Mouse (Mus musculus) heart, embryonic 12.5 days (tissue): ENCODE measurements at regions not wholly inside any gene's neighbourhood (a gene's known extent, or its start where the extent isn't known, plus 50 kb on each side); places are given as distances from the start of the nearest gene placed in this dataset.

ENCODE experiments used
- ATAC-seq: fragments of 200-750 bp; cut with Nextera tagmentation; 2 replicates; pipeline ENCODE4 v1.8.0; 2017; ENCODE audit warnings: moderate TSS enrichment, moderate library complexity; ENCODE audit not compliant: insufficient number of reproducible peaks, low FRiP score
- H3K27ac ChIP-seq: fragments of 300-500 bp; sonication (generic); 2 replicates; pipeline ENCODE4 v1.5.1; 2016; ENCODE audit warnings: mild to moderate bottlenecking, moderate library complexity; ENCODE audit not compliant: poor library complexity, severe bottlenecking
- H3K27me3 ChIP-seq: fragments of 300-500 bp; sonication (generic); replicated peaks from 2 replicates; pipeline ENCODE4 v1.6.1; 2016; ENCODE audit warnings: mild to moderate bottlenecking, moderate library complexity
- H3K36me3 ChIP-seq: fragments of 300-500 bp; sonication (generic); 2 replicates; pipeline ENCODE4 v1.6.1; 2016; ENCODE audit warnings: mild to moderate bottlenecking, moderate library complexity
- H3K4me1 ChIP-seq: fragments of 300-500 bp; sonication (generic); replicated peaks from 2 replicates; pipeline ENCODE4 v1.6.1; 2016; ENCODE audit warnings: mild to moderate bottlenecking
- H3K4me2 ChIP-seq: fragments of 300-500 bp; sonication (generic); 2 replicates; pipeline ENCODE4 v1.6.1; 2016; ENCODE audit warnings: mild to moderate bottlenecking, moderate library complexity
- H3K4me3 ChIP-seq: fragments of 300-500 bp; sonication (generic); 2 replicates; pipeline ENCODE4 v1.5.1; 2016; ENCODE audit warnings: mild to moderate bottlenecking
- H3K9ac ChIP-seq: fragments of 300-500 bp; sonication (generic); 2 replicates; pipeline ENCODE4 v1.6.1; 2016; ENCODE audit warnings: mild to moderate bottlenecking, moderate library complexity
- H3K9me3 ChIP-seq: fragments of 300-500 bp; sonication (generic); replicated peaks from 2 replicates; pipeline ENCODE4 v1.6.1; 2016; ENCODE audit warnings: mild to moderate bottlenecking, moderate library complexity
- WGBS: fragments of 180-500 bp; shearing (Covaris S2); methylation state at CpG from one replicate; pipeline ENCODE4 v1.1.7; 2016; 5-methylcytosine and 5-hydroxymethylcytosine counted together

DNA sequence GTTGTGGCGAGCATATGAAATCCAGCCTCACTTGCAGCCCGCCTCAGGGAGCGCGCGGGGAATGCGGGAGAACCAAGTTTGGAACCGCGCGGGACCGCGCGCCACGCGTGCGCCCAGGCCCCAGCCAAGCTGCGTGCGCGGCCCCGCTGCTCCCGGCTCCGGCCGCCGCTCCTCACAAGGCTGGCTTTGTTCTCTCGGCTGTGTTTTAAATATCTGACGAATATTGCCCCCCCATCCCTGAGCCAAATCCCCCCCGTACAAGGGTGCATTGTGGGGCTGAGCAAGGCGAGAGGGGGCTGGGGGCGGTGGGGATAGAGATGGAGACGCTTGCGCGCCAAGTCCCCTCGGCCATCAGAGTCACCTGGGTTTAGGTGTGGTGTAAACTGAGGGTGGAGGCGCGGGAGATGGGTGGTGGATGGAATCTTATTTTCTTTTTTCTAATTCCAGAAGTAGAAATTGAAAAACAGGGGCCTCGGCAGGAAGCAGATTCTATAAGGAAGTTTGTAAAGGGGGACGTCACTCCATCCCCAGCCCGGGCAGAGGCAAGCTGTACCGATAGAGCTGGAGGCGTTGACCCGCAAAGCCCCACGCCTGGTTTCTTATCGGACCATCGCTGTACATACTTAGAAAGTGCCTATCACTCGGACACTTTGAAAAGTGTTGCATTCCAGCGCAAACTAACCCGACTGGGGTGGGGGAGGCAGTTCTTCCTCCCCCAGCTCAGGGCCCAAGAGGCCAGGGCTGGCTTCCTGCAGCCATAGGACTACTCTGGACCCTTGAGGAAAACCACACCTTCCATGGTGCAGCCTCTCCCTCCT lies 147.1 kb downstream of the Zfp36l1 start:
- WGBS: 1% methylated on average over 46 of the region's 46 CpGs
- ATAC-seq: peak; percentile 46; the same call in 1 of the 2 replicates
- Histone ChIP-seq H3K4me2 (peak overlapping the region; percentile 76), H3K9ac (peak overlapping the region; percentile 74), H3K4me3 (peak overlapping the region; percentile 45), H3K36me3 (no peaks in the 10 kb centered on the region), H3K27ac (peak overlapping the region; percentile 83), H3K27me3 (no peaks in the 10 kb centered on the region), H3K9me3 (no peaks in the 10 kb centered on the region), H3K4me1 (peaks cover 62% of the 10 kb centered on the region)

DNA sequence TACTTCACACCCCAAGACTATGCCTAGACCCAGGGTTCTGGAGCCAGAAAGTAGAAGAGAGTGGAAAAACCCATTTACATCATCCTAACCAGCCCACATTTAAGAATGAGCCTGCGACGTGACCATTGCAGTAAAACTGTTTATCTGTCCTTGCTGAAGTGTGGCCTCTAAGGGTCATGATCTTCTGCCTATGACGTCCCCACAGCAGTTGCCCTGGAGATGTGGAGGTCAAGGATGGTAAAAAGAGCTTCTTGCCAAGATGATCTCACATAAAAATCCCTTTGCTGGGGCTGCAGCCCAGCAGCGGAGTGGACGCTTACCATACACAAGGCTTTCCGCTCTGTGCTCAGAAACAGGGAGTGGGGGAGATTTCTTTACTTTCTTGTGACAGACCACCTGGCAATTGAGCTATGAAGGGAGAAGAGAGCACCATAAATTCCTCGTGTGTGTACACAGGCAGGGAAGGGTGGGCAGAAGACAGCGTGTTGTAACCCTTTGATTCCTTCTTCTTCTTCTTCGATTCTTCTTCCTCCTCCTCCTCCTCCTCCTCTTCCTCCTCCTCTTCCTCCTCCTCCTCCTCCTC lies 149.3 kb downstream of the Zfp36l1 start:
- no peak for ATAC-seq
- Histone ChIP-seq H3K4me1 (peaks cover 43% of the 10 kb centered on the region), H3K36me3 (no peaks in the 10 kb centered on the region), H3K4me2 (no peak overlapping the region), H3K4me3 (no peak overlapping the region), H3K27ac (no peak overlapping the region), H3K9me3 (no peaks in the 10 kb centered on the region), H3K9ac (no peak overlapping the region), H3K27me3 (no peaks in the 10 kb centered on the region)
- 76% methylated on average over 9 of the region's 9 CpGs for WGBS

DNA sequence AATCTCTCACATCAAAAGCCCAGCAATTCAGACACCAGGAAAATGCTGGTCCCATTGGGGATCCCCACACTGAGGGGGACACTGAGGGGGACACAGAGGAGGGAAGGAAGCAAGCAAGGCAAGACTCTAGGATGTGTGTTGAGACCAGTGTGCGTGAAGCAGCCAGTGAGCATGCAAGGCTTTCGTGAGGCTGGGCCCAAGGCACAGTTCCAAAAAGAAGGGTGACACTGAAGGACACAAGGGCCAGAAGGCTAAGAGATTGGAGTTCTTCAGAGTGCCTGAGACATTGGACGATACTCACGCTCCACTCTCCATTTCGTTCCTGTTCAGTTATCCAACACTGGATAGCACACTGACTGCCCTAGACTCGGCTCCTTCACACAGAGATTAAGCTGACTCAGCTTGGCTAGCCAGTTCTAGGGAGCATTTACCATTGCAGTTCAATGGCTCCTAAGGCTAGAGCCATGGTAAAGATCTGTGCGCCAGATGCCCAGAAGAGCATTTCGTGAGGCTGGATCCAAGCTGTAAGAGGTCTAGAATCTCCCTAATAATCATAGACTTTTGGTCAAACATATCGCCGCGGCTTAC lies 150.1 kb downstream of the Zfp36l1 start:
- Histone ChIP-seq H3K27me3 (no peaks in the 10 kb centered on the region), H3K27ac (no peak overlapping the region), H3K4me1 (peaks cover 37% of the 10 kb centered on the region), H3K36me3 (no peaks in the 10 kb centered on the region), H3K9me3 (no peaks in the 10 kb centered on the region), H3K4me2 (no peak overlapping the region), H3K4me3 (no peak overlapping the region), H3K9ac (no peak overlapping the region)
- no peak for ATAC-seq
- 90% methylated on average over 11 of the region's 11 CpGs for WGBS

DNA sequence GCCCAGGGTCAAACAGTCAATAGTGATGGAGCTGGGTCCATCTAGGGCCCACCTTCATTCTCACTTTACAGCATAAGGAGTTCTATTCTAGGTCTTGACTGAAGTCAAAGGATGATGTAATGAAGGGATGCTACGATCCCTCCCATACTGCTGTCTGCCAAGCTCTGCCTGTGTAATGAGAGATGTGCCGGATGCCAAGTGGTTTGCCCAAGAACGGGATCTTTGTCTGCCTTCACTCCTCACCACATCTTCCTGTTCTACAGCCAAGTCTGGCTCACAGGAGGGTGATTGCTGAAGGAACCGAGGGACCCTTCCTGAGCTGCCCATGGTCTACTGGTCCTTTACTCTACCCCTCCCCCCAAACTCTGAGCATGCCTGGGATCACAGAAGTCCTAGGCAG lies 150.9 kb downstream of the Zfp36l1 start:
- H3K9ac ChIP-seq: no peak overlapping the region
- no peaks in the 10 kb centered on the region for H3K36me3 ChIP-seq
- peaks cover 28% of the 10 kb centered on the region for H3K4me1 ChIP-seq
- H3K27me3 ChIP-seq: no peaks in the 10 kb centered on the region
- no peaks in the 10 kb centered on the region for H3K9me3 ChIP-seq
- H3K4me3 ChIP-seq: no peak overlapping the region
- H3K4me2 ChIP-seq: no peak overlapping the region
- WGBS: 74% methylated on average over 4 of the region's 4 CpGs
- ATAC-seq: no peak
- no peak overlapping the region for H3K27ac ChIP-seq

DNA sequence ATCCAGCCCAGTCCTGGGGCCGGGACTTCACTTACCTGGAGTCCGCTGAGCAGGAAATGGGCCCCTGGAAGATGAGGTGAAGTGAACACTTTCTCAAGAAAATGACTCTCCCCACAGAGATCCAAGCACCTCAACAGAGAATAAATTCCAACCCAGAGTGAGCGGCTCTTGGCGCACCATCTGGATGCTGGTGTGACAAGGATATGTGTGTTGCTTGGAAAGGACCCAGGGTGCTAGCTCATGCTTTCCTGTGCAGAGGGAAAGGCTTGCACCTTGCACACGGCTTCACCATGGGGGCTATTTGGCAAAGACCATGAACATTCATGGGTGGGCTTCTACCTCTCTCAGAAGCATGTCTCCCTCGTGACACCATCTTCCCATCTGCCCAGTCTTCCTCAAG lies 151.7 kb downstream of the Zfp36l1 start:
- Histone ChIP-seq H3K4me3 (no peak overlapping the region), H3K4me2 (no peak overlapping the region), H3K9me3 (no peaks in the 10 kb centered on the region), H3K36me3 (no peaks in the 10 kb centered on the region), H3K9ac (no peak overlapping the region), H3K27me3 (no peaks in the 10 kb centered on the region), H3K27ac (no peak overlapping the region), H3K4me1 (peaks cover 20% of the 10 kb centered on the region)
- WGBS: 92% methylated on average over 6 of the region's 6 CpGs
- ATAC-seq: no peak

DNA sequence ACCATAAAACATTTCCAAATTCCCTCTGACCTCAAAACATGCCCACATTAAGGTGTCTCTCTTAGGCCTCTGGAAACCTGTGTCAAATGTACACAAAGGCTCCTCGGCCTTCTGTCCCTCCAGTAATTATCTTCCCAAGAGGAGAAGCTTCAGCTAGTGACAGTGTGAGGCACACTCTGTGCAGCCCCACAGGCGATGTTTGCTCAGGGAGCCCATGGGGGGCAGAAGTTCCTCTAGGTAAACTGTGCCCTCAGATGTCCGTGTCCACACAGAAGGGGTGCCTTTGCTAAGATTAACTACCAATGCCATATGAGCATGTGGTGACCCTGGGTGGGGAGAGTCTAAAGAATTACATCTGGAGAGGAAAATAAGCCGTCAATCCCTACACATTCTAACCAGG lies 152.4 kb downstream of the Zfp36l1 start:
- Histone ChIP-seq H3K4me1 (peaks cover 14% of the 10 kb centered on the region; the same call in 1 of the 2 replicates), H3K36me3 (no peaks in the 10 kb centered on the region), H3K4me3 (no peak overlapping the region), H3K4me2 (no peak overlapping the region), H3K27me3 (no peaks in the 10 kb centered on the region), H3K9ac (no peak overlapping the region), H3K9me3 (no peaks in the 10 kb centered on the region), H3K27ac (no peak overlapping the region)
- WGBS: 67% methylated on average over 4 of the region's 4 CpGs
- ATAC-seq: no peak

DNA sequence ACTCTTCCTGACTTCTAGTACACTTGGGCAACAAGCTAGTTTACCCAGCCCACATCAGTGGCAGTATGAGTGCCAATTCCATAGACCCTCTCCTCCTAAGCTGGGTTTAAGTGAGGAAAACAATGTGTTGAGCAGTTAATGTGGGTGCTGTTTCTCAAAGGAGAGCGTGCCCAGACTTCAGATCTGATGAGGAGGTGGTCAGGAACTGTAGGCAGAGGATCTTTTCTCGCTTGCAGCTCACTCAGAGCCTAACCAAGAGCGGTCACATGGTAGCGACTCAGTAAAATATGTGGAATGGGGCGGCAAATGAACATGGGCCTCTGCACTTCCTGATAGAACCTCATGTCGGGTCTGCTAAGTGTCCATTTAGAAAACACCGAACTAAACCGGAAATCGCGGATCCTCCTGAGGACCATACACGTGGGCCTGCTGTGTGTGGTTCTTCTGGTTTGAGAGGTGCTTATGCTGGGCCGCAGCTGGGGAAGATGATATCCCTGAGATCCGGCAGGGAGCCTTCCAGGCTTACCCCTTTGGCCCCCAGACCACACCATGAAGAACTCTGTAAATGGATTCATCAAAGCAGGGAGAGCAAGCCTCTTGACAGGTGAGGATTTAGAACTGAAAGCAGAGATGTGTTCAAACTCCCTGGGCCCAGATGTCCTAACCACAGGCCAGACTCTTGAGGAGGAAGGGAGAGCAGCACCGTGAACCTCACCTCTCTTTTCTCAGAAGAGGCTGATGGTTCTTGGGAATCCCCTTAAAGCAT lies 153.1 kb downstream of the Zfp36l1 start:
- H3K27me3 ChIP-seq: no peaks in the 10 kb centered on the region
- no peaks in the 10 kb centered on the region for H3K36me3 ChIP-seq
- no peaks in the 10 kb centered on the region for H3K9me3 ChIP-seq
- 0 out of 2 replicates have a peak, but pooled peaks cover 7% of the 10 kb centered on the region for H3K4me1 ChIP-seq
- no peak for ATAC-seq
- 86% methylated on average over 14 of the region's 14 CpGs for WGBS
- no peak overlapping the region for H3K9ac ChIP-seq
- no peak overlapping the region for H3K4me2 ChIP-seq
- H3K4me3 ChIP-seq: no peak overlapping the region
- H3K27ac ChIP-seq: no peak overlapping the region

DNA sequence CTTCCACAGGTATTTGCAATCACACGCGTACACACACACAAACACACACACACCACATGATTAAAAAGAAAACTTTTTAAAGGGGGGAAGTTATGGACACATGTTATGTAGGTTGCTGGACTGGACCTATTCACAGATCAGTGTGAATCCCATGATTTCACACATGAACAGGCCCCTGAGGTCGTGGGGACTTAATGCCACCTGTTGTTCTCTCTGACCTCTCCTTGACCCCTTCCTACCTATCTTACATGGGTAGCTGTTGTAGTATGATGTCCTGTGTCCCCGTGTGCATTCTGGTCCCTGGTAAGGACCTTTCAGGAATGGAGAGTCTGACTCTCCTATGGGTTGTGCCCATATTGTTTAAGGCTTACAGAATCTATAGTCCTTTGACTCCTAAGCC lies 155.6 kb downstream of the Zfp36l1 start:
- H3K27ac ChIP-seq: no peak overlapping the region

DNA sequence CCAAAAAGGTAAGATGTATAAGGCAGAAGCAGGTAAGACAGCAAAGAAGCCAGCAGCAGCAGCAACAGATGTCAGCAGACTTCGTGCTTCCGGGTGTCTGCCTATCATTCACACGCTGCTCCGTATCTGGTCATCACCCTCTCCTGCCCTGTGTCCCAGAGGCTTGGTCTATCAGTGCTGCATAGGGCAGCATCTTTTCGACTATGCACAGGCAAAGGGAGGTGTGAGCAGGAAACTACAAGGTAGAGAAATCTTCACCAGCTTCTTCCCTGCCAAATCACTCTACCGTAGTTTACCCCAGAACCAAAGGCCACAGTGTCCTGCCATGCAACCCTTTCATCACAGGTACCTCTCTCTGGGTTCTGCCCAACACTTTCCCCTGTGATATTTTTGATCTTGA lies 156.5 kb downstream of the Zfp36l1 start:
- Histone ChIP-seq H3K4me2 (no peak overlapping the region), H3K27ac (no peak overlapping the region), H3K9ac (no peak overlapping the region), H3K9me3 (no peaks in the 10 kb centered on the region), H3K4me3 (no peak overlapping the region), H3K36me3 (no peaks in the 10 kb centered on the region), H3K4me1 (no peaks in the 10 kb centered on the region), H3K27me3 (no peaks in the 10 kb centered on the region)
- WGBS: 57% methylated on average over 6 of the region's 6 CpGs
- ATAC-seq: no peak

More for the DNA sequence above, 155.6 kb downstream of the Zfp36l1 start:
- Histone ChIP-seq H3K9ac (no peak overlapping the region), H3K27me3 (no peaks in the 10 kb centered on the region), H3K4me1 (no peaks in the 10 kb centered on the region), H3K4me3 (no peak overlapping the region), H3K9me3 (no peaks in the 10 kb centered on the region), H3K36me3 (no peaks in the 10 kb centered on the region), H3K4me2 (no peak overlapping the region)
- no peak for ATAC-seq
- 72% methylated on average over 4 of the region's 4 CpGs for WGBS

DNA sequence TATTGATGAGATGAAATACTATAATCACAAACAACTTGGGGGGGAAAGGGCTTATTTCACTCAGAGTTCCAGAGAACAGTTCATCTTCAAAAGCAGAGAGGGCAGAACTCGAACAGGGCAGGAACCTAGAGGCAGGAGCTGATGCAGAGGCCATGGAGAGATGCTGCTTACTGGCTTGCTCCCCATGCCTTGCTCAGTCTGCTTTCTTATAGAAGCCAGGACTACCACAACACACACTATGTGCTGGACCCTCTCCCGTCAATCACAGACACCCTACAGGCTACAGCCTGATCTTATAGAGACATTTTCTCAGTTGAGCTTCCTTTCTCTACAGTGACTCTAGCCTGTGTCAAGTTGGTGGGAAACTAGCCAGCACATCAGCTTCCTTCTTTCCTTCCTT lies 157.3 kb downstream of the Zfp36l1 start:
- Histone ChIP-seq H3K4me2 (no peak overlapping the region), H3K27ac (no peak overlapping the region), H3K9me3 (no peaks in the 10 kb centered on the region), H3K36me3 (no peaks in the 10 kb centered on the region), H3K4me3 (no peak overlapping the region), H3K9ac (no peak overlapping the region), H3K4me1 (no peaks in the 10 kb centered on the region; the same call in 1 of the 2 replicates), H3K27me3 (no peaks in the 10 kb centered on the region)
- ATAC-seq: no peak
- WGBS: 83% methylated on average over 2 of the region's 2 CpGs

DNA sequence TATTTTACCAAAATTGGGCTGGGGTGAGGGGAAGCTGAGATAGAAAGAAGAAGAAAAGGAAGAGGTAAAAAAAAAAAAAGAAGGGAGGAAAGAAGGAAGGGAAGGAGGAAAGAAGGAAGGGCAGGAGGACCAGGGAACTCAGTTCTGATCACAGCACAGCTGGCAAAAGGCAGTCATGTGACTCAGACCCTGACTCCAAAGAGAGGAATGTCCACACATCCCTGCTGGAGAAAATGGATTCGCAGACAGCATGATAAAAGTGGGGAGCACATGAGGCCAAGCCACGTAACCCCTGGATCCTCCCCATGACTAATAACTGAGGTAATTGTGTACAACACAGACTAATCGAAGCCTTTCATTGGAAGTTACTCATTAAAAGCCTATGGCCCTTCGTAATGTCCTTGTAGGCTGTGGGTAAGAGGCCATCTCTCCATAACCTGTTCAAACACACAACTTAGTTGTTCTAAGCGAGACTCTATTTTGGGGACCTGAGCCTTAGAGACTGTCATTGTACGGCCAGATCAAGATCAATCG lies 162.2 kb downstream of the Zfp36l1 start:
- H3K27ac ChIP-seq: no peak overlapping the region
- no peak overlapping the region for H3K9ac ChIP-seq
- H3K27me3 ChIP-seq: no peaks in the 10 kb centered on the region
- H3K4me2 ChIP-seq: no peak overlapping the region
- H3K9me3 ChIP-seq: no peaks in the 10 kb centered on the region
- H3K4me1 ChIP-seq: peaks cover 21% of the 10 kb centered on the region
- H3K4me3 ChIP-seq: no peak overlapping the region
- no peaks in the 10 kb centered on the region for H3K36me3 ChIP-seq
- ATAC-seq: no peak
- WGBS: 78% methylated on average over 7 of the region's 7 CpGs
